Mouse (Mus musculus): ENCODE measurements around the gene Men1. TPM values are rescaled to one million over a fixed set of nuclear protein-coding genes. Genes with fewer than 3 reads are reported as not detected.

Gene Men1
- 94.3 and 100.0 TPM in 2 replicates for polyA plus RNA-seq (2012; rRNA removed)

DNA sequence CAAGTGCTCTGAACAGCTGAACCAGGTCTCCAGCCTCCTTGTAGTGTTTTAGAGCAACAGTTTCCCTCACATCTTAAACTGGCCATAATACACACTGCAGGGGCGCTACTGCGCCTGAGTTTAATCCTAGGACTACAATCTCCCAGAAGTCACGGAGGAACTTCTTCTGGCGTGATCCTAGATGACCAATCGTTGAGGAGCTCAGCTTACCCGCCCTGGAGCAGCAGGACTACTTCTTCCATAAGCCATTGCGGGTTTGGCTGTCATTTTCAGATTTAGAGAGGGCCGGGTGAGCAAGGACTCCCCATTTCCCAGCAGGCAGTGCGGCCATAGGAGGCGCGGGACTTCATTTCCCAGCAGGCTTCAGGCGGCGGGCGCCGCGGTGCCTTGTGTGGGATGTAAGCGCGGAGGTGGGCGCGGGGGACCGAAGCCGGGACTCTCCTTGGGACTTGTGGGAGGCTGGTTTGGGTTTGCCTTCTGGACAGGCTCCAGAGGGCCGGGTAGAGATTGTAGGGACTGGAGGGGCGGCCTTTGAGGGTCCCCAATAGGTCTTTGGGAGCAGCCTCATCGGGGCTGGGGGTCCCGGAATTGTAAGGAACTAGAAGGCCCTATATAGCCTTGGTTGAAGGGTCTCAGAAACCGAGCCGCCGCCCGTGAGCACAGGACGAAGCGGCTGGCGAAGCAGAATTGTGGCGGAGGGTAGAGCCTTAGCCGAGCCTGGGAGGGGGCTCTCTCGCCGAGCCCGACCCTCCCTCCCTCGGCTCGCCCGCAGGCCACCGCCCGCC is at the start of gene Men1:
Gene Men1, plus strand, starts transcription at position 307 of the 785 bp plus-strand sequence.

DNA sequence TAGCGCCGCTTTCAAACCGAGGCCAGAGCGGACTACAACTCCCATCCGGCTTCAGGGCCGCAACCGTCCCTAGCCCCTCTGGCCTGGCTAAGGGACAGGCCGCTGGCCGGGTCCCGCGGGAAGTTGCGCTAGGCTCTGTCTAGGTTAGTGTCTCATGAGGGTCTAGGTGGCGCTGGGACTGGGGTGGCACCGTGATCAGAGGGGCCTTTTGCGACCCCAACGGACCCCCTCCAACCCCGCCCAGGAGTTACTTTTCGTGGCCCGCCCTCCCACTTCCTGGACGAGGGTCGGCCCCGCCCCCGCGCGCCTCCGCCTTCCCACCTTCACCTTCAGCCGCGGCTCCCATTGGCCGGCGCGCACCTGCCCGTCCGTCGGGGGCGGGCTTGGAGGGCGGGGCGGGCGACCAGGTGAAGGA is 28.6 kb upstream of the Men1 start, which contains the start of gene Cdc42bpg:
Gene Cdc42bpg, plus strand, starts transcription at position 320 of the 415 bp plus-strand sequence.

DNA sequence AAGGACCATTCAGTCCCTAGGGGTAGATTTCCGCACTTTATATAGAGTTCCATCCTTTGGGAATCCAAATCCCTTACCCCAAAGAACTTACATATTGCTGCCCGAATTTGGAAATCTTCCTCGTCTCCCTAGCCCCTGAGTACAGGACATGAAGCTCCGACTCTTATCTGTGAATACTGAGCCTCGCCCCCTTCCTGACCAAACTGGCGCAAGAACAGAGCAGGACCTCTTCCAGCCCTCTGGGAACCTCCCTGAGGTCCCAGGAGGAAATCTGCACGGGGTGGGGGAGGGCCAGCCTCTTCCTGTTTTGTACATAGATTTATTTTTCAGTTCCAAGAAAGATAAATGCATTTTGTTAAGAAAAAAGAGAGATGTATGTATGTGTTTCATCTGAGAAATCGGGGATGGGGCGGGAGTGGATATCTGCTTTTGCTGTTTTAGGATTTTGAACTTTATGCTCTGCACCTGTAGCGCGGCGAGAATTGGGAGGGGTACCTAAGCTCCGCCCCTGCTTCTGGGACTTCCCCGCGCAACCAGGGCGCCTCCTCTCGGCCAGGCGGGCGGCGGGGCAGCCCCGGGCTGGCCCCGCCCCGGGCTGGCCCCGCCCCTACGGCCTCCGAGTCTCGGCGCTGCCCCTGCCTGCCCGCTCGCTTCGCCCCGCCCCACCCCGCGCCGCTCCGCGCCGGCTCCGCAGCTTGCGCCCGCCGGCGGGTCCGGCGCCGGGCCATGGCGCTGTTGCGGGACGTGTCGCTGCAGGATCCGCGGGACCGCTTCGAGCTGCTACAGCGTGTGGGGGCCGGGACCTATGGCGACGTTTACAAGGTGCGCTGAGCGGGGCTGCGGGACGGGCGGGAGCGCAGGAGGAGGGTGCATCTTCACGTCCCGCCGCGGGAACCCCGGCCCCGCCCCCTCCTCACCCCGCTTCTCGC is 6.0 kb downstream of the Men1 start, which contains the start of gene Map4k2:
Gene Map4k2, plus strand, starts transcription at position 612 of the 929 bp plus-strand sequence.

DNA sequence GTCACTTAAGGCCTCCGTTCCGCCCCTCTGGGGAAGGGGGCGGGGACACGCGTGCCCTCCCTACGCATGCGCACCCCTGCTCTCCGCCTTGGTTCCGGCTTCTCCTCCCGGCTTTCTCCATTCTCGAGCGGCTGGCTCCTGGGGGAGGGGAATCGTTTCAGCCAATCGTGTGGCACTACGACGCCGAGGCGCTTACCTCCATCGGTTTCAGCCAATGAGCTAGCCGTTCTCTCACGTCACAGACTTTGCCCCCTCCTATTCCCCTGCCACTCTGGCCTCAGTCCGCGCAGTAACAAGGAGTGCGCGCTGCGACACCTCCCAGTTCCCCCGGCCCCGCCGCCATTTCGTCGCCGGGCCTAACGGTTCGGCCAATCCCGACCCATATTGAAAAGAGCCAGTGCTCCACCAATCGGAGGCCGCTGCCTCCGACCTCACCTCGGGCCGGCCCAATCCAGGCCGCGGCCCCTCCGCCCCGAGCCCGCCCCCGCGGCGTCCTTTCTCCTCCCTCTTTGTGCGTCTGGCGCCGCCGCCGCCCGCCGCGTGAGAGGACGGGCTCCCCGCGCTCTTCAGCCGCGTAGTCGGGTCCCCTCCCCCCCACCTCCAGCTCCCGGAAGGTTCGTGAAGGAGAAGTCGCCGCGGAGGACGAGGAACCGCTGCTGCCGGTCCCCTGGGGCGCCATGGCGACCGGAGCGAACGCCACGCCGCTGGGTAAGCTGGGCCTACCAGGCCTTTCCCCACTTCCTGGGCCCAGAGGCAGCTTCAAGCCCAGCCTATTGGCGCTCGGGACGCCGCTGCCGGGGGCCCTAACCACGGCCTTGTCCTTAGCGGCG is 28.8 kb downstream of the Men1 start, which contains the start of gene Sf1:
Gene Sf1, plus strand, starts transcription at position 280 of the 830 bp plus-strand sequence.

DNA sequence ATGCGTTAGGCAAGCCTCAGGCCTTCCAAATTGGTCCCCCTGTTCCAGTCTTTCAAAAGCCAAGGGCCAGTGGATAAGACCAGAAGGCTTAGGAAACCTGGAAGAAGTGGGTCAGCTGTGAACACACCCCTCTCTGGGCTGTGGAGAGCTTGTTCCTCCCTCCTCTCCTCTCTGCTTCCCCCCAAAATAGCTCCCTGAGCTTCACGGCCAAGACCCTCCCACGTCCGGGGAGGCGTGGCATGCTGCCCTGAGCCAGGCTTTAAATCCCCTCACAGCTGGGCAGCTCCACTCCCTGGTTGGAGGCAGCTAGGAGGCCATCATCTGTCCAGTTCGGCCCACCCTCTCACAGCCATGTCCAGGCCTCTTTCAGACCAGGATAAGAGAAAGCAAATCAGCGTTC is 49.3 kb downstream of the Men1 start, which contains the start of gene Pygm:
Gene Pygm, plus strand, starts transcription at position 272 of the 400 bp plus-strand sequence.

Other genes with a start within 250 kb of the Men1 start
- 4.4 and 4.7 TPM in 2 replicates for gene Cdca5, start 250.0 kb upstream of the Men1 start, polyA plus RNA-seq (2012; rRNA removed)
- 0.09 and 0.18 TPM in 2 replicates for gene AC131692.1, start 240.6 kb upstream of the Men1 start, polyA plus RNA-seq (2012; rRNA removed)
- gene Naaladl1, start 229.2 kb upstream of the Men1 start, polyA plus RNA-seq (2012; rRNA removed): 0.59 and 0.63 TPM in 2 replicates
- gene Sac3d1, start 216.3 kb upstream of the Men1 start, polyA plus RNA-seq (2012; rRNA removed): 51.8 and 53.5 TPM in 2 replicates
- gene Snx15, start 206.7 kb upstream of the Men1 start, polyA plus RNA-seq (2012; rRNA removed): 55.8 and 56.8 TPM in 2 replicates
- 0.15 TPM in 1 of 2 replicates, not detected in the other for gene Batf2, start 194.0 kb upstream of the Men1 start, polyA plus RNA-seq (2012; rRNA removed)
- 107 and 108 TPM in 2 replicates for gene Arl2, start 193.4 kb upstream of the Men1 start, polyA plus RNA-seq (2012; rRNA removed)
- gene Majin, start 150.6 kb upstream of the Men1 start, polyA plus RNA-seq (2012; rRNA removed): 0.05 TPM in 1 of 2 replicates, not detected in the other
- 0.11 TPM in 1 of 2 replicates, not detected in the other for gene Gpha2, start 108.6 kb upstream of the Men1 start, polyA plus RNA-seq (2012; rRNA removed)
- 152 TPM in 2 replicates for gene Ppp2r5b, start 99.1 kb upstream of the Men1 start, polyA plus RNA-seq (2012; rRNA removed)
- 17.8 and 20.5 TPM in 2 replicates for gene Atg2a, start 93.3 kb upstream of the Men1 start, polyA plus RNA-seq (2012; rRNA removed)
- 147 and 154 TPM in 2 replicates for gene Ehd1, start 58.3 kb upstream of the Men1 start, polyA plus RNA-seq (2012; rRNA removed)
- 3.8 and 3.9 TPM in 2 replicates for gene Cdc42bpg, start 28.5 kb upstream of the Men1 start, polyA plus RNA-seq (2012; rRNA removed)
- gene Map4k2, start 6.2 kb downstream of the Men1 start, polyA plus RNA-seq (2012; rRNA removed): 137 and 144 TPM in 2 replicates
- gene Sf1, start 28.7 kb downstream of the Men1 start, polyA plus RNA-seq (2012; rRNA removed): 105 and 134 TPM in 2 replicates
- gene Pygm, start 49.4 kb downstream of the Men1 start, polyA plus RNA-seq (2012; rRNA removed): 4.8 and 13.2 TPM in 2 replicates
- 182 and 184 TPM in 2 replicates for gene Rasgrp2, start 64.4 kb downstream of the Men1 start, polyA plus RNA-seq (2012; rRNA removed)
- 226 and 258 TPM in 2 replicates for gene Nrxn2, start 83.8 kb downstream of the Men1 start, polyA plus RNA-seq (2012; rRNA removed)
- gene Slc22a12, start 208.1 kb downstream of the Men1 start, polyA plus RNA-seq (2012; rRNA removed): 0.08 and 0.17 TPM in 2 replicates